Mouse (Mus musculus) lung, embryonic 16.5 days (tissue): ENCODE measurements at regions not wholly inside any gene's neighbourhood (a gene's known extent, or its start where the extent isn't known, plus 50 kb on each side); places are given as distances from the start of the nearest gene placed in this dataset.

Experiments used
- ATAC-seq: fragments of 200-750 bp; cut with Nextera tagmentation; 2 replicates; pipeline ENCODE4 v1.8.0; 2017; ENCODE audit warnings: low read depth, mild to moderate bottlenecking, moderate library complexity
- H3K27ac ChIP-seq: fragments of 300-500 bp; sonication (generic); 2 replicates; pipeline ENCODE4 v1.5.1; 2014; ENCODE audit warnings: mild to moderate bottlenecking, control low read depth, low read length
- H3K27me3 ChIP-seq: fragments of 300-500 bp; sonication (generic); 2 replicates; pipeline ENCODE4 v1.6.1; 2014; ENCODE audit warnings: low read depth, low read length, mixed read lengths; ENCODE audit not compliant: control insufficient read depth, insufficient read depth
- H3K36me3 ChIP-seq: fragments of 300-500 bp; sonication (generic); 2 replicates; pipeline ENCODE4 v1.6.1; 2014; ENCODE audit warnings: low read length; ENCODE audit not compliant: control insufficient read depth, insufficient read depth
- H3K4me1 ChIP-seq: fragments of 300-500 bp; sonication (generic); replicated peaks from 2 replicates; pipeline ENCODE4 v1.6.1; 2014; ENCODE audit warnings: low read length, mixed read lengths; ENCODE audit not compliant: control insufficient read depth, insufficient read depth
- H3K4me2 ChIP-seq: fragments of 300-500 bp; sonication (generic); 2 replicates; pipeline ENCODE4 v1.6.1; 2014; ENCODE audit warnings: low read depth, low read length, control low read depth
- H3K4me3 ChIP-seq: fragments of 300-500 bp; sonication (generic); 2 replicates; pipeline ENCODE4 v1.5.1; 2014; ENCODE audit warnings: mild to moderate bottlenecking, low read length, control low read depth
- H3K9ac ChIP-seq: fragments of 300-500 bp; sonication (generic); 2 replicates; pipeline ENCODE4 v1.6.1; 2014; ENCODE audit warnings: low read length, control low read depth
- H3K9me3 ChIP-seq: fragments of 300-500 bp; sonication (generic); 2 replicates; pipeline ENCODE4 v1.6.1; 2016; ENCODE audit warnings: low read length; ENCODE audit not compliant: control insufficient read depth
- WGBS: fragments of 180-500 bp; shearing (Covaris S2); extraction: QIAGEN DNeasy Blood & Tissue Kit; methylation state at CpG from one replicate; pipeline ENCODE4 v1.1.7; 2014; 5-methylcytosine and 5-hydroxymethylcytosine counted together

GRCm38 (mm10) chr1:67450831-67451230, 328.0 kb downstream of the Cps1 start:
- no peak overlapping the region for H3K9ac ChIP-seq
- no peak overlapping the region for H3K4me3 ChIP-seq
- no peak overlapping the region for H3K4me2 ChIP-seq
- H3K27me3 ChIP-seq: no peaks in the 10 kb centered on the region
- no peaks in the 10 kb centered on the region for H3K36me3 ChIP-seq
- ATAC-seq: no peak
- no peak overlapping the region for H3K27ac ChIP-seq
- no peaks in the 10 kb centered on the region for H3K9me3 ChIP-seq
- H3K4me1 ChIP-seq: no peaks in the 10 kb centered on the region
- 79% methylated on average over 2 of the region's 2 CpGs for WGBS

GRCm38 (mm10) chr1:67464203-67464602, 341.4 kb downstream of the Cps1 start:
- H3K4me2 ChIP-seq: no peak overlapping the region
- no peak overlapping the region for H3K9ac ChIP-seq
- no peaks in the 10 kb centered on the region for H3K4me1 ChIP-seq
- no peaks in the 10 kb centered on the region for H3K36me3 ChIP-seq
- 38% methylated on average over 2 of the region's 2 CpGs for WGBS
- no peaks in the 10 kb centered on the region for H3K27me3 ChIP-seq
- no peaks in the 10 kb centered on the region for H3K9me3 ChIP-seq
- no peak overlapping the region for H3K4me3 ChIP-seq
- no peak for ATAC-seq
- H3K27ac ChIP-seq: no peak overlapping the region

- no peak overlapping the region for H3K4me3 ChIP-seq
- WGBS: 40% methylated on average over 4 of the region's 4 CpGs
- H3K27me3 ChIP-seq: no peaks in the 10 kb centered on the region
- ATAC-seq: no peak
- H3K27ac ChIP-seq: no peak overlapping the region
- no peaks in the 10 kb centered on the region for H3K9me3 ChIP-seq
- H3K4me1 ChIP-seq: no peaks in the 10 kb centered on the region
- no peak overlapping the region for H3K4me2 ChIP-seq
- no peaks in the 10 kb centered on the region for H3K36me3 ChIP-seq
- no peak overlapping the region for H3K9ac ChIP-seq
Measured at GRCm38 (mm10) chr1:67465527-67465926, 342.7 kb downstream of the Cps1 start.

GRCm38 (mm10) chr1:67477006-67477405, 354.2 kb downstream of the Cps1 start:
- WGBS: 66% methylated on average over 11 of the region's 11 CpGs
- no peak overlapping the region for H3K9ac ChIP-seq
- no peaks in the 10 kb centered on the region for H3K27me3 ChIP-seq
- H3K36me3 ChIP-seq: no peaks in the 10 kb centered on the region
- H3K4me1 ChIP-seq: no peaks in the 10 kb centered on the region
- H3K27ac ChIP-seq: no peak overlapping the region
- H3K9me3 ChIP-seq: no peaks in the 10 kb centered on the region
- H3K4me2 ChIP-seq: no peak overlapping the region
- ATAC-seq: no peak
- no peak overlapping the region for H3K4me3 ChIP-seq

- H3K27ac ChIP-seq: no peak overlapping the region
- no peaks in the 10 kb centered on the region for H3K27me3 ChIP-seq
- H3K36me3 ChIP-seq: no peaks in the 10 kb centered on the region
- no peaks in the 10 kb centered on the region for H3K9me3 ChIP-seq
- no peak for ATAC-seq
- H3K9ac ChIP-seq: no peak overlapping the region
- 83% methylated on average over 3 of the region's 3 CpGs for WGBS
- no peak overlapping the region for H3K4me2 ChIP-seq
- H3K4me1 ChIP-seq: no peaks in the 10 kb centered on the region
- no peak overlapping the region for H3K4me3 ChIP-seq
Measured at GRCm38 (mm10) chr1:67477966-67478365, 355.1 kb downstream of the Cps1 start.

- no peak overlapping the region for H3K27ac ChIP-seq
- H3K27me3 ChIP-seq: no peaks in the 10 kb centered on the region
- no peak overlapping the region for H3K4me3 ChIP-seq
- ATAC-seq: no peak
- no peak overlapping the region for H3K9ac ChIP-seq
- no peaks in the 10 kb centered on the region for H3K36me3 ChIP-seq
- H3K4me2 ChIP-seq: no peak overlapping the region
- WGBS: 93% methylated on average over 1 of the region's 1 CpGs
- no peaks in the 10 kb centered on the region for H3K4me1 ChIP-seq
- H3K9me3 ChIP-seq: no peaks in the 10 kb centered on the region
Measured at GRCm38 (mm10) chr1:67481974-67482373, 359.1 kb downstream of the Cps1 start.

- Histone ChIP-seq H3K27me3 (no peaks in the 10 kb centered on the region), H3K9me3 (no peaks in the 10 kb centered on the region), H3K36me3 (no peaks in the 10 kb centered on the region), H3K4me1 (no peaks in the 10 kb centered on the region), H3K4me2 (no peak overlapping the region), H3K4me3 (no peak overlapping the region), H3K27ac (no peak overlapping the region), H3K9ac (no peak overlapping the region)
- WGBS: 80% methylated on average over 3 of the region's 3 CpGs
- ATAC-seq: no peak
Measured at GRCm38 (mm10) chr1:67504140-67504539, 381.3 kb downstream of the Cps1 start.

GRCm38 (mm10) chr1:67505746-67506145, 382.9 kb downstream of the Cps1 start:
- 74% methylated on average over 2 of the region's 2 CpGs for WGBS
- Histone ChIP-seq H3K27ac (no peak overlapping the region), H3K4me3 (no peak overlapping the region), H3K4me2 (no peak overlapping the region), H3K36me3 (no peaks in the 10 kb centered on the region), H3K27me3 (no peaks in the 10 kb centered on the region), H3K4me1 (no peaks in the 10 kb centered on the region), H3K9me3 (no peaks in the 10 kb centered on the region), H3K9ac (no peak overlapping the region)
- ATAC-seq: no peak

GRCm38 (mm10) chr1:67518295-67518694, 395.5 kb downstream of the Cps1 start:
- peak overlapping the region; percentile 73 for H3K27ac ChIP-seq

GRCm38 (mm10) chr1:67558728-67559127, 435.9 kb downstream of the Cps1 start:
- H3K4me1 ChIP-seq: no peaks in the 10 kb centered on the region
- no peaks in the 10 kb centered on the region for H3K36me3 ChIP-seq
- H3K27me3 ChIP-seq: no peaks in the 10 kb centered on the region
- H3K27ac ChIP-seq: no peak overlapping the region
- ATAC-seq: no peak
- H3K4me2 ChIP-seq: no peak overlapping the region
- H3K4me3 ChIP-seq: no peak overlapping the region
- no peak overlapping the region for H3K9ac ChIP-seq
- no peaks in the 10 kb centered on the region for H3K9me3 ChIP-seq

More at GRCm38 (mm10) chr1:67518295-67518694, 395.5 kb downstream of the Cps1 start:
- ATAC-seq: peak; percentile 80
- H3K4me3 ChIP-seq: no peak overlapping the region
- H3K27me3 ChIP-seq: no peaks in the 10 kb centered on the region
- no peaks in the 10 kb centered on the region for H3K36me3 ChIP-seq
- H3K9me3 ChIP-seq: no peaks in the 10 kb centered on the region
- H3K4me1 ChIP-seq: no peaks in the 10 kb centered on the region
- 41% methylated on average over 3 of the region's 3 CpGs for WGBS
- no peak overlapping the region for H3K9ac ChIP-seq
- no peak overlapping the region for H3K4me2 ChIP-seq
